Mouse (Mus musculus): ENCODE data around the gene Atf1. TPM values are rescaled to one million over a fixed set of nuclear protein-coding genes. Genes with fewer than 3 reads are reported as not detected.

The Atf1 gene
- 26.0 and 27.0 TPM in 2 replicates for polyA plus RNA-seq (2016; fragmentation: Nextera tagmentation; extraction: Ambion mirVana)

- Histone ChIP-seq H3K9me3 (peaks cover 10% of the 10 kb centered on the region), H3K9ac (peak within 1 kb of the TSS; percentile 99), H3K4me3 (peak within 1 kb of the TSS; percentile 87), H3K27ac (peak within 1 kb of the TSS; percentile 100), H3K27me3 (replicated peaks) (no peaks in the 10 kb centered on the region), H3K4me2 (replicated peaks) (peak within 1 kb of the TSS; percentile 76), H3K36me3 (peaks cover under 1% of the 10 kb centered on the region; the same call in 1 of the 2 replicates), H3K4me1 (peaks cover 18% of the 10 kb centered on the region)
- WGBS: under 1% methylated on average over 119 of the region's 133 CpGs
- peak; percentile 81 for ATAC-seq (ENCODE audit: low FRiP score, low read depth)
These were observed at the start of gene Atf1 for GRCm38 (mm10) chr15:100227663-100228534. TSS of gene Atf1 (plus strand) at chr15:100227819.

GRCm38 (mm10) chr15:100178487-100178886 is 49.1 kb upstream of the Atf1 start:
- H3K36me3 ChIP-seq: peaks cover 81% of the 10 kb centered on the region
- no peak overlapping the region for H3K4me3 ChIP-seq
- no peaks in the 10 kb centered on the region for H3K4me1 ChIP-seq
- no peak overlapping the region for H3K4me2 ChIP-seq (replicated peaks)
- H3K27ac ChIP-seq: no peak overlapping the region
- H3K9ac ChIP-seq: no peak overlapping the region
- no peaks in the 10 kb centered on the region for H3K9me3 ChIP-seq
- 80% methylated on average over 7 of the region's 7 CpGs for WGBS
- no peaks in the 10 kb centered on the region for H3K27me3 ChIP-seq (replicated peaks)
- ATAC-seq (ENCODE audit: low FRiP score, low read depth): no peak

GRCm38 (mm10) chr15:100179685-100180084 is 47.9 kb upstream of the Atf1 start:
- peaks cover 81% of the 10 kb centered on the region for H3K36me3 ChIP-seq
- no peaks in the 10 kb centered on the region for H3K4me1 ChIP-seq
- no peak overlapping the region for H3K27ac ChIP-seq
- no peak overlapping the region for H3K9ac ChIP-seq
- ATAC-seq (ENCODE audit: low FRiP score, low read depth): no peak
- no peaks in the 10 kb centered on the region for H3K9me3 ChIP-seq
- no peaks in the 10 kb centered on the region for H3K27me3 ChIP-seq (replicated peaks)
- 93% methylated on average over 6 of the region's 6 CpGs for WGBS
- no peak overlapping the region for H3K4me2 ChIP-seq (replicated peaks)
- H3K4me3 ChIP-seq: no peak overlapping the region

GRCm38 (mm10) chr15:100180221-100180620 is 47.4 kb upstream of the Atf1 start:
- ATAC-seq (ENCODE audit: low FRiP score, low read depth): no peak

GRCm38 (mm10) chr15:100181841-100182240 is 45.8 kb upstream of the Atf1 start:
- no peak overlapping the region for H3K9ac ChIP-seq
- ATAC-seq (ENCODE audit: low FRiP score, low read depth): no peak
- no peaks in the 10 kb centered on the region for H3K4me1 ChIP-seq
- H3K27me3 ChIP-seq (replicated peaks): no peaks in the 10 kb centered on the region
- no peaks in the 10 kb centered on the region for H3K9me3 ChIP-seq
- H3K36me3 ChIP-seq: peaks cover 85% of the 10 kb centered on the region
- no peak overlapping the region for H3K4me3 ChIP-seq
- H3K4me2 ChIP-seq (replicated peaks): no peak overlapping the region
- H3K27ac ChIP-seq: no peak overlapping the region
- WGBS: 88% methylated on average over 10 of the region's 10 CpGs

More at GRCm38 (mm10) chr15:100180221-100180620, 47.4 kb upstream of the Atf1 start:
- no peak overlapping the region for H3K4me2 ChIP-seq (replicated peaks)
- H3K4me1 ChIP-seq: no peaks in the 10 kb centered on the region
- H3K36me3 ChIP-seq: peaks cover 79% of the 10 kb centered on the region
- no peak overlapping the region for H3K27ac ChIP-seq
- 96% methylated on average over 4 of the region's 4 CpGs for WGBS
- no peaks in the 10 kb centered on the region for H3K27me3 ChIP-seq (replicated peaks)
- no peak overlapping the region for H3K9ac ChIP-seq
- no peaks in the 10 kb centered on the region for H3K9me3 ChIP-seq
- no peak overlapping the region for H3K4me3 ChIP-seq

- peaks cover 85% of the 10 kb centered on the region for H3K36me3 ChIP-seq
These were observed 44.9 kb upstream of the Atf1 start for GRCm38 (mm10) chr15:100182526-100183280.

GRCm38 (mm10) chr15:100183510-100183909 is 44.1 kb upstream of the Atf1 start:
- H3K4me2 ChIP-seq (replicated peaks): no peak overlapping the region
- no peak overlapping the region for H3K9ac ChIP-seq
- H3K4me3 ChIP-seq: no peak overlapping the region
- ATAC-seq (ENCODE audit: low FRiP score, low read depth): no peak
- H3K36me3 ChIP-seq: peaks cover 85% of the 10 kb centered on the region
- H3K27me3 ChIP-seq (replicated peaks): no peaks in the 10 kb centered on the region
- no peaks in the 10 kb centered on the region for H3K9me3 ChIP-seq
- WGBS: 91% methylated on average over 10 of the region's 10 CpGs
- H3K4me1 ChIP-seq: no peaks in the 10 kb centered on the region
- no peak overlapping the region for H3K27ac ChIP-seq

More at GRCm38 (mm10) chr15:100182526-100183280, 44.9 kb upstream of the Atf1 start:
- no peak overlapping the region for H3K4me2 ChIP-seq (replicated peaks)
- H3K4me1 ChIP-seq: no peaks in the 10 kb centered on the region
- no peak for ATAC-seq (ENCODE audit: low FRiP score, low read depth)
- H3K27me3 ChIP-seq (replicated peaks): no peaks in the 10 kb centered on the region
- no peaks in the 10 kb centered on the region for H3K9me3 ChIP-seq
- 80% methylated on average over 28 of the region's 28 CpGs for WGBS
- no peak overlapping the region for H3K9ac ChIP-seq
- H3K27ac ChIP-seq: no peak overlapping the region
- H3K4me3 ChIP-seq: no peak overlapping the region

- WGBS: 87% methylated on average over 5 of the region's 5 CpGs
- peaks cover 92% of the 10 kb centered on the region for H3K36me3 ChIP-seq
- H3K27ac ChIP-seq: no peak overlapping the region
- no peak overlapping the region for H3K4me3 ChIP-seq
- no peaks in the 10 kb centered on the region for H3K9me3 ChIP-seq
- no peaks in the 10 kb centered on the region for H3K4me1 ChIP-seq
- H3K27me3 ChIP-seq (replicated peaks): no peaks in the 10 kb centered on the region
- no peak overlapping the region for H3K4me2 ChIP-seq (replicated peaks)
- ATAC-seq (ENCODE audit: low FRiP score, low read depth): no peak
- no peak overlapping the region for H3K9ac ChIP-seq
These were observed 42.7 kb upstream of the Atf1 start for GRCm38 (mm10) chr15:100184821-100185496.

GRCm38 (mm10) chr15:100186234-100186633 is 41.4 kb upstream of the Atf1 start:
- no peaks in the 10 kb centered on the region for H3K9me3 ChIP-seq
- ATAC-seq (ENCODE audit: low FRiP score, low read depth): no peak
- H3K27me3 ChIP-seq (replicated peaks): no peaks in the 10 kb centered on the region
- peaks cover 92% of the 10 kb centered on the region for H3K36me3 ChIP-seq
- H3K4me3 ChIP-seq: no peak overlapping the region
- H3K4me1 ChIP-seq: no peaks in the 10 kb centered on the region
- no peak overlapping the region for H3K9ac ChIP-seq
- no peak overlapping the region for H3K4me2 ChIP-seq (replicated peaks)
- H3K27ac ChIP-seq: no peak overlapping the region
- WGBS: 88% methylated on average over 9 of the region's 9 CpGs

- no peak overlapping the region for H3K4me3 ChIP-seq
- no peaks in the 10 kb centered on the region for H3K27me3 ChIP-seq (replicated peaks)
- no peak overlapping the region for H3K9ac ChIP-seq
- no peaks in the 10 kb centered on the region for H3K4me1 ChIP-seq
- no peak overlapping the region for H3K27ac ChIP-seq
- H3K9me3 ChIP-seq: no peaks in the 10 kb centered on the region
- ATAC-seq (ENCODE audit: low FRiP score, low read depth): no peak
- WGBS: 97% methylated on average over 8 of the region's 8 CpGs
- no peak overlapping the region for H3K4me2 ChIP-seq (replicated peaks)
- H3K36me3 ChIP-seq: peaks cover 92% of the 10 kb centered on the region
These were observed 40.5 kb upstream of the Atf1 start for GRCm38 (mm10) chr15:100186882-100187672.

GRCm38 (mm10) chr15:100188542-100188941 is 39.1 kb upstream of the Atf1 start:
- H3K4me3 ChIP-seq: no peak overlapping the region
- no peaks in the 10 kb centered on the region for H3K4me1 ChIP-seq
- no peak for ATAC-seq (ENCODE audit: low FRiP score, low read depth)
- H3K36me3 ChIP-seq: peaks cover 94% of the 10 kb centered on the region
- H3K27ac ChIP-seq: no peak overlapping the region
- H3K27me3 ChIP-seq (replicated peaks): no peaks in the 10 kb centered on the region
- no peaks in the 10 kb centered on the region for H3K9me3 ChIP-seq
- no peak overlapping the region for H3K4me2 ChIP-seq (replicated peaks)
- WGBS: 92% methylated on average over 5 of the region's 5 CpGs
- no peak overlapping the region for H3K9ac ChIP-seq
